Mouse (Mus musculus): ENCODE measurements at regions not wholly inside any gene's neighbourhood (a gene's known extent, or its start where the extent isn't known, plus 50 kb on each side); places are given as distances from the start of the nearest gene placed in this dataset.
A peak's percentile ranks its signal among the peaks of the same experiment; 100 is the strongest.

DNA sequence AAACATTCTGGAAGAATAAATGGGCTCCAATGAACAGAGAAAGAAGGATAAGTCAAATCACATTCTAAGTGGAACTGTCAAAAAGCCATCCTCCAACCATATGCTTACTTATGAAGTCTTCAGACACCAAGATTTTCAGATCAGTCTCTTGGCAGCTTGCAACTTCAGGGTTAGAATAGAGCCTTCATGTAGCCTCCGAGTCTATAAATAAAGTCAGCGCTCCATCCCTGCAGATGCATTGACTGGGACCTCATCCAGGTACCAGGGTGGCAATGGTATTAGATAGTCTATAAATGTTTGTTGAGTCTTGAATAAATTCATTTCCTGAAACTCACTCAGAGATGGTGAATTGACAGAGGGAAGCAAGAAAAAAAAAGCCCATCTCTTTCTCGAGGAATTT lies 107.2 kb upstream of the Eepd1 start:
- Histone ChIP-seq H3K4me1 (peaks cover 4% of the 10 kb centered on the region; the same call in 1 of the 2 replicates), H3K27me3 (replicated peaks; ENCODE audit: low read depth, poor library complexity, severe bottlenecking) (no peaks in the 10 kb centered on the region), H3K36me3 (replicated peaks) (no peaks in the 10 kb centered on the region), H3K9me3 (no peaks in the 10 kb centered on the region), H3K27ac (replicated peaks) (no peak overlapping the region), H3K4me3 (no peak overlapping the region)
- DNase-seq (ENCODE audit: low spot score) = no peak
- WGBS = 92% methylated on average over 3 of the region's 3 CpGs

DNA sequence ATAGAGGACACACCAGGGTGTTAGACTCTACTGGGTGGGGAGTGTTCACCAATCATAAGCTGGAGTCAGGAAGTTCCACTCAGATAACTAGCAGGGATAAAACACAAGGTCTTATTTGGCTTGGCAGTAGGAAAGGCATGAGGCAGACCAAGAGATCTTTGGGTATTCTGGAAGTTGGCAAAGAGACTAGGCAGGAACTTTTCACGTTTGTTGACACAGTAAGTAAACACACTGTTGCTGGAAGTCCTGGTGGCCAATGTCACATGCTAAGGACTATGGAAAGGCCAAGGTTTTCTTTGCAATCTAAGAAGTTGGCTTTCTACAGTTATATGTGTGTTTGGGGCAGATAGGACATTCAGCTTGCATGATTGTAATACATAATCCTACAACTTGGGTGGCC lies 105.1 kb upstream of the Eepd1 start:
- no peaks in the 10 kb centered on the region for H3K27me3 ChIP-seq (replicated peaks; ENCODE audit: low read depth, poor library complexity, severe bottlenecking)
- no peaks in the 10 kb centered on the region for H3K36me3 ChIP-seq (replicated peaks)
- WGBS = 66% methylated on average over 1 of the region's 1 CpGs
- no peak overlapping the region for H3K4me3 ChIP-seq
- peaks cover 4% of the 10 kb centered on the region; the same call in 1 of the 2 replicates for H3K4me1 ChIP-seq
- H3K9me3 ChIP-seq = no peaks in the 10 kb centered on the region
- H3K27ac ChIP-seq (replicated peaks) = no peak overlapping the region
- no peak for DNase-seq (ENCODE audit: low spot score)

DNA sequence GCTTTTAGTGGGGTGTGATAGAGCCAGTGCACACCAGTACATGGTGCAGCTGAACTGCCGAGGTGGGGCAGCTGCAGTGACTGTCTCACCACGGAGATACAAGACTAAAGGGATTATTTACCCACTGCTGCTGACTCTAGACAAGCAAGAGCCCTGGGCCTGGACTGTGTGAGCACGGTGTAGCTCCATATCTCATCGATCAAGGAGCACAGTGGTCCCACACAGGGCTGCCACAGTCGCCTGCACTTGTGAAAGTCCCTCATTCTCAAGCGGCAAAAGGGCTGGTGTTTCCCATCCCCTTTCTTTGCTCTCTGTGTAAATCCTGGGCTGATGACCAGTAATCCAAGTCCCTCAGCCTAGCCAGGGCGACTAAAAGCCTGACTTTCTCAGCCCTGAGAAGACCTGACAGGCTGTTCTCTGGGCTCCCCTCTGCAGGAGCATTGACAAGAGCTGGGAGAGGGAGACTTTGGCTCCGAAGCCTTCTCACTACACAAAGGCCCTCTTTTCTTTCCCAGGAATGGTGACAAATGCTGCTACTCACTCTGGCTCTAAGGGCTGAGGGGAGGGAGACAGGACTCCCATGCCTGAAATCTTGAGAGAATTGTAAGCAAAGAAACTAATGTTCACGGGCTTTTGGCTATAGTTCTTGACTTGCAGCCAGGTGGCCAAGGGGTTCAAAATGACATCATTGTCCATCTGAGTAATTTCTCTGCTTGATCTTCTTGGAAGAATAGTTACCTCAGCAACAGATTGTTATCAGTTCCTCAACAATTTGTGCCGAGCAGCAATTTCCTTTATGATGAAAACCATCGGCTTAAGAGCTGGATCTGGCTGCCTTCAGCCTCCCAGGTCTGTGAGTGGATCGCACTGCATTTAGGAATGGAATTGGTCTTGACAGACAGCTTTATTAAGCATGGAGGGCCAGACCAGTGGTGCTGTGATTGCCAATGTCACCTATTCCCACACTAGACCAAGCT lies 103.3 kb upstream of the Eepd1 start:
- H3K27me3 ChIP-seq (replicated peaks; ENCODE audit: low read depth, poor library complexity, severe bottlenecking) = no peaks in the 10 kb centered on the region

DNA sequence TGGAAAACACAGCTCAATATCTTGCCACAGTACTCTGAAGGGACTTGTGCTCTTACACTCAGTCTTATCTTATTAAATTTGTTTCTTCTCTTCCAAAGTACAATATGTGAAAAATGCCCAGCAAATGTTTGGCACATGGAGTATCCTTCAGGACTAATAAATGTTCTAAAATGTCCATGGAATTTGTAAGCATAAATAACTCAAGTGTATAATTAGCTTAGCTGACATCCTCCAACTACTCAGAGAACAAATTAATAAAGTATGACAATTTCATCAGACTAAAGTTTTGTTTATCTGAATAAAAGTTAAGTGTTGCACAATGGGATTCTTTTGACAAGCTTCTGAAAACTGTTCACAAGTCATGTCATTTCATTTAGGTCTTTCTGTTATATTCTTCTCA lies 96.0 kb upstream of the Eepd1 start:
- Histone ChIP-seq H3K9me3 (no peaks in the 10 kb centered on the region), H3K27ac (replicated peaks) (no peak overlapping the region), H3K4me1 (no peaks in the 10 kb centered on the region), H3K36me3 (replicated peaks) (no peaks in the 10 kb centered on the region), H3K27me3 (replicated peaks; ENCODE audit: low read depth, poor library complexity, severe bottlenecking) (no peaks in the 10 kb centered on the region), H3K4me3 (no peak overlapping the region)
- no peak for DNase-seq (ENCODE audit: low spot score)

More for the DNA sequence above, 103.3 kb upstream of the Eepd1 start:
- Histone ChIP-seq H3K9me3 (no peaks in the 10 kb centered on the region), H3K4me1 (peaks cover 4% of the 10 kb centered on the region; the same call in 1 of the 2 replicates), H3K27ac (replicated peaks) (no peak overlapping the region), H3K4me3 (no peak overlapping the region), H3K36me3 (replicated peaks) (no peaks in the 10 kb centered on the region)
- WGBS = 59% methylated on average over 12 of the region's 12 CpGs
- DNase-seq (ENCODE audit: low spot score) = peak; percentile 13

DNA sequence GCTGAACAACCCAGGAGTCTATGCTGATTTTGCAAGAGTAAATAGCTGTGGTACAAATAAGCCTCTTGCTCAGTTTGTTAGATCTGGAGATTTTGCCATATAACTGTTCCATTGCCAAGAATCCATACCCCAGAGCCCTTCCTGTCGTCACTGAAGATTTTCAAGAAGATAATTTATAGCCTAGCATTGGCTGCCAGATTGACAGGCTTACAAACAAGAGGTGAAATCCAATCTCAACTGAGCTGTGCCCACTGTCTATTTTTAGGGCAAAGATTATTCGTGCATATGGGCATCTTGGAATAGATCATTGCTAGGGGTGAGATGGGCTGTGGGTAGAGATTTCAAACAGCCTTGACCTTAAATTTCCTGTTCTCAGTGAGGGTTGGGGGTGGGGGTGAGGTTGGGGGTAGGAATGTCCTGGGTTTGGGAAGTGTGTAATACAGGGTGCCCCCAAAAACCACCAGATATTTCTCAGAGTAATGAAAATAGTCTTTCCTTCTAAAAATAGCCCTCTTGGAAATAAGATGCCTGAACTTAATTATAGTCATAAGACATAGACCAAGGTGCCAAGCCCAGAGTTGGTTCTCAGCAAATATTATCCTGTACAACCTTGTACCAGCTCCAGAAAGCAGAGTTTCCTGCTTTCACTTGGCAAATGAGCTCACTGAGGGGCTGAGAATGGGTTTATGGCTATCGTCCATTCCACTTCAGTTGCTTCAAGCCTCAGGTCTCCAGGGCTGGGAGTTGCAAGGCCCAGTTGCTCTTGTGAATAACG lies 93.3 kb upstream of the Eepd1 start:
- Histone ChIP-seq H3K27ac (replicated peaks) (no peak overlapping the region), H3K36me3 (replicated peaks) (no peaks in the 10 kb centered on the region), H3K4me1 (no peaks in the 10 kb centered on the region), H3K9me3 (no peaks in the 10 kb centered on the region), H3K27me3 (replicated peaks; ENCODE audit: low read depth, poor library complexity, severe bottlenecking) (no peaks in the 10 kb centered on the region), H3K4me3 (no peak overlapping the region)
- WGBS = 77% methylated on average over 4 of the region's 4 CpGs
- no peak for DNase-seq (ENCODE audit: low spot score)

DNA sequence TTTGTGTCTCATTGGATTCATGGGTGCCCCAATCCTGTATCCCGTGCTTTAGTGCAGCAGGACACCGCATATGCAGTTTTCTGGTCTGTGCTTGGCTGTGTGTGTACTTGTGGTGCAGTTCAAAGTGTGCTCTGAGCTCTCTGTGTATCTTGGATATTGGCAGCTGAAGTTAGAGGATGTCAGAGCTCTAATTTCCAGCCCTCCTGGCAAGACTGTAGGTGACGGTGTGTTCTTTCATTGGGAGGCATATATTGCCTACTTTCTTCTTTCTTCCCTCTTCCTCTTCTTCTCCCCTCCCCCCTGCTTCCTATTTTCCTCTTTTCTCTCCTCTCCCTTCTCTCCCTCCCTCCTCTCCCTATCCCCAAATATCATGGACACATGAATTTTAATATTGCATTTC lies 92.0 kb upstream of the Eepd1 start:
- H3K27ac ChIP-seq (replicated peaks) = no peak overlapping the region
- WGBS = 81% methylated on average over 3 of the region's 3 CpGs
- H3K4me3 ChIP-seq = no peak overlapping the region
- H3K36me3 ChIP-seq (replicated peaks) = no peaks in the 10 kb centered on the region
- no peak for DNase-seq (ENCODE audit: low spot score)
- no peaks in the 10 kb centered on the region for H3K4me1 ChIP-seq
- no peaks in the 10 kb centered on the region for H3K27me3 ChIP-seq (replicated peaks; ENCODE audit: low read depth, poor library complexity, severe bottlenecking)
- H3K9me3 ChIP-seq = no peaks in the 10 kb centered on the region

DNA sequence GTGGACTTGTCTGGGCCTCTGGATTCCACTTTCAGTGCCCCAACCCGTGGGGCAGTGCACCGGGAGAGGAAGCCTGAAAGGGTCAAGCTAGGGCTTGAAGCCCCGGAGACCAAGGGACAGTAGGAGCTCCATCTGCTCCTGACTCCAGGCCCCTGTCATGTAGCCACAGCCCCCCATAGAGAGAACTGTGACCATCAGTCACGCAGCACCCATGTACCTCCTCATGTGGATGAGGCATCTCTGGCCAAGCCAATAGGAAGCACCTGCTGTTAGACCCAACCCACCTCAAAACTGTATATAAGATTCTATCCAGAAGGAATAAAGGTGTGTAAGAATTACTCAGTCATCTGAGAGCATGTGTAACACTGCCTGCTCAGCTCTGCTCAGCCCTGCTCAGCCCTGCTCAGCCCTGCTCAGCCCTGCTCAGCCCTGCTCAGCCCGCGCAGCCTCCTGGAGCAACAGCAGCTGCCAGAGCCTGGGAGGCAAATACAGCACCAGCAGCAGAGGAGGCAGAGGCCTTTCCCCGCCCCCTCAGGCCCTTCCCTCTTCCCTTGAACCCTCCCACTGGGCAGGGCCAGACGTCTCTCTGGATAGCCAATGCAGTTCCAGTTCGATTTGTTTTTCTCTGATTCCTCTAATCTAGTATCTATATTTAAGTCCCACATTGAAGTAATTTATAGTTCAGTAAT lies 80.6 kb upstream of the Eepd1 start:
- Histone ChIP-seq H3K4me3 (peak overlapping the region; percentile 18; the same call in 1 of the 2 replicates), H3K27ac (replicated peaks) (peak overlapping the region; percentile 48), H3K9me3 (no peaks in the 10 kb centered on the region), H3K36me3 (replicated peaks) (no peaks in the 10 kb centered on the region), H3K27me3 (replicated peaks; ENCODE audit: low read depth, poor library complexity, severe bottlenecking) (no peaks in the 10 kb centered on the region), H3K4me1 (peaks cover 7% of the 10 kb centered on the region)
- 36% methylated on average over 9 of the region's 9 CpGs for WGBS
- peak; percentile 77 for DNase-seq (ENCODE audit: low spot score)

DNA sequence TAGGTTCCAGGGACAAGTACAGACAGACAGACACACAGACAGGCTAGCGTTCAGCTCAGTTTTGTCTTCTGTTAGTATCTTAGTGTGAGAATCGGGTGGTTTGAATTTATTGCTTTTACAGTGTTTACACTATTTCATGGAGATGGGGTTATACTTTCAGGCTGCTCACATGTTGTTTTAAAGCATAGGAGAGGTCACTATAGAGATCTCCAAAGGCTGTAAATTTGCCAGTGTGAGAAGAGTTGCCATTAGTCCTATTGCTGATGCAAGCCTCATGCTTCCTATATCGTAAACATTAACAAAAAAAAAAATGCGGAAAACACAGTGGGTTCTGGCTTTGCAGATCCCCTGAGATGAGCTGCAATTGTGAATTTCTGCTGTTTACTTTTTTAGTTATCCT lies 75.5 kb upstream of the Eepd1 start:
- DNase-seq (ENCODE audit: low spot score) = no peak
- H3K4me3 ChIP-seq = no peak overlapping the region
- H3K4me1 ChIP-seq = peaks cover 3% of the 10 kb centered on the region
- H3K27me3 ChIP-seq (replicated peaks; ENCODE audit: low read depth, poor library complexity, severe bottlenecking) = no peaks in the 10 kb centered on the region
- no peaks in the 10 kb centered on the region for H3K9me3 ChIP-seq
- no peaks in the 10 kb centered on the region for H3K36me3 ChIP-seq (replicated peaks)
- no peak overlapping the region for H3K27ac ChIP-seq (replicated peaks)
- WGBS = 90% methylated on average over 4 of the region's 4 CpGs

DNA sequence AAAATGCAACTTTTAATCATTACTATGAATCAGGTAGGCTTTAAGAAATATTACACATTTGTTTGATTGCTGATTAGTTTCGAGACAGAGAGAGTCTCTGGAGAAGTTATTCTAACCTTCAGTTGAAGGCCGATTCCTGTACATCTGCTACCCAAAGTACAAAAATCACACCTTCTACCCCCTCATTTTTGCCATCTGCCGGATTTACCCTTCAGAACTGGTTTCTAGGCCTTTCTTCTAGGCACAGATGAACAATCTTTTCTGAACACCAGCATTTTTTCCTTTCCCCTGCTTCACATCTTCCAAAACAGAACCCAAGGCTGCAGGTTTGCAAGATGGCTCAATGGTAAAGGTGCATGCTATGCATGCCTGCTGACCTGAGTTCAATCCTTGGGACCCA lies 72.8 kb upstream of the Eepd1 start:
- no peaks in the 10 kb centered on the region for H3K27me3 ChIP-seq (replicated peaks; ENCODE audit: low read depth, poor library complexity, severe bottlenecking)
- H3K9me3 ChIP-seq = no peaks in the 10 kb centered on the region
- DNase-seq (ENCODE audit: low spot score) = no peak
- no peak overlapping the region for H3K4me3 ChIP-seq
- 90% methylated on average over 3 of the region's 3 CpGs for WGBS
- no peaks in the 10 kb centered on the region for H3K4me1 ChIP-seq
- no peaks in the 10 kb centered on the region for H3K36me3 ChIP-seq (replicated peaks)
- no peak overlapping the region for H3K27ac ChIP-seq (replicated peaks)

DNA sequence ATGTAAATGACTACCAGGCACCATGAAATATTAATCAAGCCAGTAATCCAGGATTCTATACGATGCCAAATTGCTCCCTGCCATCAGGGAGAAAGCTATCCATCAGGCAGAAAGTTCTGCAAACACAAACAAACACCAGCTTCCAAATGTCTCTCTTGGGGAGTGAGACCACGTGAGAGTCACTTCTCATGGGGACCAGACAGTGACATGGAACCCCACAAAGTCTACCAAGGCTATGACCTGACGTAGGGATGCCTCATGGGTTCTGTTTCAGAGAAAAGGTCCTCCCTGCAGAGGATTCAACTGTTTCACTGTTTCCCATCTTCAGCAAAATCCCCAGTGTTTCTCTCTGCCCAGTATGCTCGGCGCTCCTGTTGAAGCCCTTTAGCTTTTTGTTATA lies 71.6 kb upstream of the Eepd1 start:
- no peaks in the 10 kb centered on the region for H3K36me3 ChIP-seq (replicated peaks)
- no peaks in the 10 kb centered on the region for H3K9me3 ChIP-seq
- H3K27ac ChIP-seq (replicated peaks) = no peak overlapping the region
- no peak overlapping the region for H3K4me3 ChIP-seq
- no peak for DNase-seq (ENCODE audit: low spot score)
- no peaks in the 10 kb centered on the region for H3K4me1 ChIP-seq
- 83% methylated on average over 5 of the region's 5 CpGs for WGBS
- no peaks in the 10 kb centered on the region for H3K27me3 ChIP-seq (replicated peaks; ENCODE audit: low read depth, poor library complexity, severe bottlenecking)

DNA sequence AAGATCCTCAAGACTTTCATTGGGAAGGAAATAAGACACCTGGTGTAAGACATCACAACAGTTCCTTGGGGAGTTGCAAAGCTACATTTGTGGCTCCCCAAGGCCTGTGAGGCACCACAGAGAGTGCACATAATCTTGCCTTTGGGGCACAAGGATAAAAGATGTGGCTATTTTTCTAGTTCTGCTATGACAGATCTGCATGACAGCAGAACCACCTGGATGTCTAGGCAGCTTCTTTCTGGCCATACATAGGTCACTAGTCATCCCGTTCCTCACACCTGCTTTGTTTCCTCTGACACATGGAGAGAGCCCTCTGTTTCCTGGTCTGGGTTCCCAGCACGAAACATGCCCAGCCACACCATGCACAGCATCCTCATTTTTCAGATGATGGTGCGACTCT lies 67.5 kb upstream of the Eepd1 start:
- no peaks in the 10 kb centered on the region for H3K27me3 ChIP-seq (replicated peaks; ENCODE audit: low read depth, poor library complexity, severe bottlenecking)
- WGBS = 85% methylated on average over 3 of the region's 3 CpGs
- no peaks in the 10 kb centered on the region for H3K36me3 ChIP-seq (replicated peaks)
- no peaks in the 10 kb centered on the region for H3K9me3 ChIP-seq
- no peak overlapping the region for H3K4me3 ChIP-seq
- H3K27ac ChIP-seq (replicated peaks) = no peak overlapping the region
- H3K4me1 ChIP-seq = no peaks in the 10 kb centered on the region
- DNase-seq (ENCODE audit: low spot score) = no peak

DNA sequence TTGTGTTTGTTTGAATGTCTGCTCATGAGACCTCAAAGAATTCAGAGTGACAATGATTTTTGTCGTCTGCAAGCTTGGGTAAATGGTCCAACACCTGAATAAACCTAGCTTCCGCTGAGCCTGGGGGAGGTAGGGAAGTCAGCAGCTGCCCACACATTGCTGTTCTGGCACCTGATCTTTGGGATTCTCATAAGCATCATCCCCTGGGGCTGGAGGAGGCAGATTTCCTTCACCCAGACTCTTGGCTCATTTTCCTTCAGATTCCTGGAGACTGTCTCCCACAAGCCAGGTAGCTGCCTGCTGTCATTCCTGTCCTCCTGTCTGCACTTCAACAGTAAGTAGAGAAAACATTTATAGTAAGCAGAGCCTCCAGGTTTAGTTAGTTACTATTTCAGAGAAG lies 67.0 kb upstream of the Eepd1 start:
- no peak for DNase-seq (ENCODE audit: low spot score)
- no peaks in the 10 kb centered on the region for H3K27me3 ChIP-seq (replicated peaks; ENCODE audit: low read depth, poor library complexity, severe bottlenecking)
- no peak overlapping the region for H3K27ac ChIP-seq (replicated peaks)
- 77% methylated on average over 2 of the region's 2 CpGs for WGBS
- H3K4me3 ChIP-seq = no peak overlapping the region
- no peaks in the 10 kb centered on the region for H3K4me1 ChIP-seq
- no peaks in the 10 kb centered on the region for H3K9me3 ChIP-seq
- H3K36me3 ChIP-seq (replicated peaks) = no peaks in the 10 kb centered on the region
